Mouse (Mus musculus) midbrain, embryonic 10.5 days (tissue): ENCODE results near the gene Ifitm6. TPM values are rescaled to one million over a fixed set of nuclear protein-coding genes. Genes with fewer than 3 reads are reported as not detected.
A peak's percentile ranks its signal among the peaks of the same experiment; 100 is the strongest.
"Not testable (repeated sequence)": the region's sequence is repeated elsewhere in the genome, so short reads cannot be mapped to it uniquely, and the experiment has no call there.

Experiments
- DNase-seq: peaks from one replicate; pipeline ENCODE4 v3.0.0-alpha.2; 2017; ENCODE audit warnings: low spot score
- H3K27ac ChIP-seq: fragments of 300-500 bp; sonication (generic); replicated peaks from 2 replicates; pipeline ENCODE4 v1.5.1; 2016; ENCODE audit warnings: mild to moderate bottlenecking
- H3K27me3 ChIP-seq: fragments of 300-500 bp; sonication (generic); 2 replicates; pipeline ENCODE4 v1.6.1; 2016; ENCODE audit warnings: low read depth, mild to moderate bottlenecking; ENCODE audit not compliant: poor library complexity, severe bottlenecking
- H3K36me3 ChIP-seq: fragments of 300-500 bp; sonication (generic); 2 replicates; pipeline ENCODE4 v1.6.1; 2016; ENCODE audit warnings: mild to moderate bottlenecking, moderate library complexity
- H3K4me1 ChIP-seq: fragments of 300-500 bp; sonication (generic); 2 replicates; pipeline ENCODE4 v1.6.1; 2016
- H3K4me3 ChIP-seq: fragments of 300-500 bp; sonication (generic); 2 replicates; pipeline ENCODE4 v1.5.1; 2016; ENCODE audit warnings: mild to moderate bottlenecking, moderate library complexity
- H3K9me3 ChIP-seq: fragments of 300-500 bp; sonication (generic); replicated peaks from 2 replicates; pipeline ENCODE4 v1.6.1; 2016; ENCODE audit warnings: mild to moderate bottlenecking
- WGBS: fragments of 180-500 bp; shearing (Covaris S2); methylation state at CpG from one replicate; pipeline ENCODE4 v1.1.7; 2016; 5-methylcytosine and 5-hydroxymethylcytosine counted together
- polyA plus RNA-seq: library from polyadenylated mRNA; unstranded; fragments of >200 nt; fragmentation: Nextera tagmentation; extraction: Ambion mirVana; gene quantifications from 2 replicates; pipeline ENCODE4 v1.2.1, GENCODE M21; 2016

The Ifitm6 gene
- polyA plus RNA-seq, 1 experiment from 2014 or later = not detected

GRCm38 (mm10) chr7:140998853-140999700, 18.6 kb downstream of the Ifitm6 start:
- H3K4me3 ChIP-seq = no peak overlapping the region
- no peaks in the 10 kb centered on the region for H3K27me3 ChIP-seq
- no peaks in the 10 kb centered on the region for H3K36me3 ChIP-seq
- no peaks in the 10 kb centered on the region for H3K9me3 ChIP-seq
- WGBS = 94% methylated on average over 11 of the region's 11 CpGs
- H3K4me1 ChIP-seq = no peaks in the 10 kb centered on the region
- no peak for DNase-seq
- H3K27ac ChIP-seq = no peak overlapping the region

- no peak for DNase-seq
- H3K4me1 ChIP-seq = no peaks in the 10 kb centered on the region
- H3K36me3 ChIP-seq = no peaks in the 10 kb centered on the region
- H3K9me3 ChIP-seq = no peaks in the 10 kb centered on the region
- no peak overlapping the region for H3K27ac ChIP-seq
- WGBS = 60% methylated on average over 1 of the region's 1 CpGs
- H3K4me3 ChIP-seq = no peak overlapping the region
- H3K27me3 ChIP-seq = no peaks in the 10 kb centered on the region
These were observed 19.9 kb downstream of the Ifitm6 start for GRCm38 (mm10) chr7:140997817-140998216.

GRCm38 (mm10) chr7:140991117-140991689, 26.5 kb downstream of the Ifitm6 start:
- Histone ChIP-seq H3K27me3 (no peaks in the 10 kb centered on the region), H3K4me3 (no peak overlapping the region), H3K4me1 (peaks cover 11% of the 10 kb centered on the region), H3K36me3 (no peaks in the 10 kb centered on the region), H3K27ac (no peak overlapping the region), H3K9me3 (no peaks in the 10 kb centered on the region)
- WGBS = 89% methylated on average over 14 of the region's 14 CpGs
- DNase-seq = no peak

GRCm38 (mm10) chr7:140990622-140991021, 27.1 kb downstream of the Ifitm6 start:
- DNase-seq = no peak
- Histone ChIP-seq H3K36me3 (no peaks in the 10 kb centered on the region), H3K27me3 (no peaks in the 10 kb centered on the region), H3K4me3 (no peak overlapping the region), H3K27ac (no peak overlapping the region), H3K9me3 (0 out of 2 replicates have a peak, but pooled peaks cover 2% of the 10 kb centered on the region), H3K4me1 (peaks cover 11% of the 10 kb centered on the region)
- WGBS = 78% methylated on average over 5 of the region's 5 CpGs

GRCm38 (mm10) chr7:140990185-140990584, 27.5 kb downstream of the Ifitm6 start:
- no peaks in the 10 kb centered on the region for H3K27me3 ChIP-seq
- 75% methylated on average over 6 of the region's 6 CpGs for WGBS
- no peaks in the 10 kb centered on the region for H3K36me3 ChIP-seq
- no peak for DNase-seq
- H3K27ac ChIP-seq = no peak overlapping the region
- H3K9me3 ChIP-seq = 0 out of 2 replicates have a peak, but pooled peaks cover 3% of the 10 kb centered on the region
- no peak overlapping the region for H3K4me3 ChIP-seq
- peaks cover 11% of the 10 kb centered on the region for H3K4me1 ChIP-seq

- Histone ChIP-seq H3K4me1 (peaks cover 11% of the 10 kb centered on the region), H3K27ac (0 out of 2 replicates have a peak overlapping the region, but pooled peaks have one; percentile 28), H3K9me3 (0 out of 2 replicates have a peak, but pooled peaks cover 3% of the 10 kb centered on the region), H3K36me3 (no peaks in the 10 kb centered on the region), H3K27me3 (no peaks in the 10 kb centered on the region), H3K4me3 (no peak overlapping the region)
- WGBS = 72% methylated on average over 4 of the region's 4 CpGs
- no peak for DNase-seq
These were observed 28.7 kb downstream of the Ifitm6 start for GRCm38 (mm10) chr7:140989022-140989421.

- Histone ChIP-seq H3K9me3 (0 out of 2 replicates have a peak, but pooled peaks cover 3% of the 10 kb centered on the region), H3K4me3 (no peak overlapping the region), H3K36me3 (no peaks in the 10 kb centered on the region), H3K27me3 (no peaks in the 10 kb centered on the region), H3K27ac (no peak overlapping the region), H3K4me1 (peaks cover 11% of the 10 kb centered on the region)
- no peak for DNase-seq
- 88% methylated on average over 17 of the region's 17 CpGs for WGBS
These were observed 30.3 kb downstream of the Ifitm6 start for GRCm38 (mm10) chr7:140987182-140988138.

GRCm38 (mm10) chr7:140982971-140983370, 34.8 kb downstream of the Ifitm6 start:
- Histone ChIP-seq H3K9me3 (0 out of 2 replicates have a peak, but pooled peaks cover 3% of the 10 kb centered on the region), H3K27me3 (no peaks in the 10 kb centered on the region), H3K4me3 (no peak overlapping the region), H3K36me3 (no peaks in the 10 kb centered on the region), H3K4me1 (no peaks in the 10 kb centered on the region), H3K27ac (no peak overlapping the region)
- no peak for DNase-seq
- WGBS = 90% methylated on average over 7 of the region's 7 CpGs

- H3K4me1 ChIP-seq = no peaks in the 10 kb centered on the region
- no peak for DNase-seq
- WGBS = 92% methylated on average over 8 of the region's 8 CpGs
- no peak overlapping the region for H3K27ac ChIP-seq
- H3K27me3 ChIP-seq = no peaks in the 10 kb centered on the region
- 0 out of 2 replicates have a peak, but pooled peaks cover 3% of the 10 kb centered on the region for H3K9me3 ChIP-seq
- no peaks in the 10 kb centered on the region for H3K36me3 ChIP-seq
- H3K4me3 ChIP-seq = no peak overlapping the region
These were observed 36.0 kb downstream of the Ifitm6 start for GRCm38 (mm10) chr7:140981704-140982103.

- not testable (repeated sequence) for H3K4me3 ChIP-seq, H3K36me3 ChIP-seq, H3K9me3 ChIP-seq, DNase-seq, H3K27me3 ChIP-seq, H3K27ac ChIP-seq
- peaks cover 22% of the 10 kb centered on the region for H3K4me1 ChIP-seq
- WGBS = 88% methylated on average over 9 of the region's 9 CpGs
These were observed 41.0 kb downstream of the Ifitm6 start for GRCm38 (mm10) chr7:140976720-140977119.

- Histone ChIP-seq H3K27me3 (no peaks in the 10 kb centered on the region), H3K4me1 (peaks cover 32% of the 10 kb centered on the region), H3K27ac (0 out of 2 replicates have a peak overlapping the region, but pooled peaks have one; percentile 28), H3K4me3 (no peak overlapping the region), H3K36me3 (no peaks in the 10 kb centered on the region), H3K9me3 (no peaks in the 10 kb centered on the region)
- WGBS = 21% methylated on average over 3 of the region's 3 CpGs
- DNase-seq = no peak
These were observed 42.3 kb downstream of the Ifitm6 start for GRCm38 (mm10) chr7:140975465-140975864.

GRCm38 (mm10) chr7:140974940-140975339, 42.8 kb downstream of the Ifitm6 start:
- 9% methylated on average over 9 of the region's 9 CpGs for WGBS
- H3K4me3 ChIP-seq = no peak overlapping the region
- H3K9me3 ChIP-seq = no peaks in the 10 kb centered on the region
- DNase-seq = no peak
- H3K27me3 ChIP-seq = peaks cover 4% of the 10 kb centered on the region; the same call in 1 of the 2 replicates
- peaks cover 32% of the 10 kb centered on the region for H3K4me1 ChIP-seq
- no peaks in the 10 kb centered on the region for H3K36me3 ChIP-seq
- H3K27ac ChIP-seq = 0 out of 2 replicates have a peak overlapping the region, but pooled peaks have one; percentile 28
